16 mouse cellular contexts compared by ENCODE assay signal in genomic region chr19:18573907-18574306, GRCm38 (mm10).
"Had no signal": no experiment of that assay in that cellular context is flagged by ENCODE, and none has a peak within 500 bp of the region (broad histone marks: within the 10 kb centered on the region; RNA-seq: fewer than 3 reads in every experiment).

No protein-coding gene starts in this region.

- H3K36me3 ChIP-seq: limb, embryonic 15.5 days; liver, embryonic 13.5 days; lung, embryonic 15.5 days; midbrain, embryonic 12.5 days had no signal

- H3K4me1 ChIP-seq: liver, embryonic 13.5 days had no signal

- H3K4me2 ChIP-seq: limb, embryonic 15.5 days; liver, embryonic 13.5 days; lung, embryonic 15.5 days; midbrain, embryonic 12.5 days had no signal

- H3K9ac ChIP-seq: limb, embryonic 15.5 days; liver, embryonic 13.5 days; liver, postnatal 0 days; lung, embryonic 15.5 days; midbrain, embryonic 12.5 days had no signal

- H3K27ac ChIP-seq: limb, embryonic 15.5 days; liver, embryonic 13.5 days; lung, embryonic 15.5 days; midbrain, embryonic 12.5 days; stomach, postnatal 0 days had no signal

- H3K9me3 ChIP-seq: limb, embryonic 15.5 days; liver, embryonic 13.5 days; lung, embryonic 15.5 days; midbrain, embryonic 12.5 days had no signal

- DNase-seq: kidney, adult 2 months; kidney, postnatal 10 days; layer of hippocampus, adult 9-11 months; layer of hippocampus, postnatal 36 days; liver, embryonic 13.5 days; liver, postnatal 0 days; lung, postnatal 36 days; right cerebral cortex, adult 18-20 months; thymus, postnatal 4 days had no signal

- H3K27me3 ChIP-seq: limb, embryonic 15.5 days; liver, embryonic 13.5 days; lung, embryonic 15.5 days; megakaryocyte, embryonic 14.5 days; midbrain, embryonic 12.5 days had no signal

- H3K4me3 ChIP-seq: limb, embryonic 15.5 days; liver, embryonic 13.5 days; lung, embryonic 15.5 days; megakaryocyte, embryonic 14.5 days; midbrain, embryonic 12.5 days had no signal

- ATAC-seq: inflammation-experienced regulatory T-cells, adult 6 months; liver, postnatal 0 days; midbrain, embryonic 16.5 days had no signal
